ENCODE assay signal across 8 mouse cellular contexts in genomic region chr16:66585698-66586284, GRCm38 (mm10).
DNase-seq lines count a peak whose midpoint lies in the region; ATAC-seq and TF ChIP-seq lines count a peak whose summit lies in the region.

No protein-coding gene starts in this region.

- WGBS in heart, embryonic 13.5 days = 5% methylated on average over 12 of the region's 12 CpGs
- 6% methylated on average over 12 of the region's 12 CpGs for WGBS in heart, adult 2 months
- 9% methylated on average over 12 of the region's 12 CpGs for WGBS in forebrain, embryonic 15.5 days
- 11% methylated on average over 12 of the region's 12 CpGs for WGBS in midbrain, embryonic 10.5 days

- no peak overlapping the region for H3K27ac ChIP-seq in heart, embryonic 13.5 days (replicated peaks)
- no peak overlapping the region for H3K27ac ChIP-seq in heart, adult 2 months
- H3K27ac ChIP-seq in forebrain, embryonic 15.5 days (replicated peaks) = no peak overlapping the region
- no peak overlapping the region for H3K27ac ChIP-seq in midbrain, embryonic 10.5 days (replicated peaks)

- intact Hi-C loops in heart, adult 2 months (cut with DNase I) = no loop called here

- peak overlapping the region; percentile 44 for H3K4me3 ChIP-seq in heart, embryonic 13.5 days
- no peak overlapping the region for H3K4me3 ChIP-seq in heart, adult 2 months
- H3K4me3 ChIP-seq in forebrain, embryonic 15.5 days = no peak overlapping the region
- peak overlapping the region; percentile 24 for H3K4me3 ChIP-seq in midbrain, embryonic 10.5 days

- no peaks in the 10 kb centered on the region for H3K9me3 ChIP-seq in heart, embryonic 13.5 days
- no peaks in the 10 kb centered on the region for H3K9me3 ChIP-seq in forebrain, embryonic 15.5 days
- no peaks in the 10 kb centered on the region for H3K9me3 ChIP-seq in midbrain, embryonic 10.5 days (replicated peaks)

- no peaks in the 10 kb centered on the region for H3K4me1 ChIP-seq in heart, embryonic 13.5 days
- no peaks in the 10 kb centered on the region for H3K4me1 ChIP-seq in heart, adult 2 months (ENCODE audit: control insufficient read depth, insufficient read depth, low read length)
- peaks cover 5% of the 10 kb centered on the region; the same call in 1 of the 2 replicates for H3K4me1 ChIP-seq in forebrain, embryonic 15.5 days
- H3K4me1 ChIP-seq in midbrain, embryonic 10.5 days = peaks cover 5% of the 10 kb centered on the region; the same call in 1 of the 2 replicates

- no peak for ATAC-seq in heart, embryonic 13.5 days (ENCODE audit: extremely low read depth, insufficient number of reproducible peaks, low FRiP score, low TSS enrichment)
- peak; percentile 53; the same call in 1 of the 2 replicates for ATAC-seq in forebrain, embryonic 15.5 days (replicated peaks)

- peak overlapping the region; percentile 63 for H3K4me2 ChIP-seq in heart, embryonic 13.5 days
- H3K4me2 ChIP-seq in forebrain, embryonic 15.5 days (replicated peaks) = peak overlapping the region; percentile 41

- no peak for DNase-seq in heart, adult 2 months
- DNase-seq in R1 (ENCODE audit: low read depth, low spot score) = peak; percentile 65
- DNase-seq in midbrain, embryonic 10.5 days (ENCODE audit: low spot score) = peak; percentile 27
- DNase-seq in gastrocnemius, postnatal 25 days = no peak
- DNase-seq in frontal cortex, postnatal 25 days (ENCODE audit: low spot score in 2 of 2) = no peak
- DNase-seq in ovary, postnatal 14 days (ENCODE audit: low spot score) = no peak

- H3K36me3 ChIP-seq in heart, embryonic 13.5 days = no peaks in the 10 kb centered on the region
- H3K36me3 ChIP-seq in heart, adult 2 months (ENCODE audit: control insufficient read depth, insufficient read depth, low read length) = no peaks in the 10 kb centered on the region
- no peaks in the 10 kb centered on the region for H3K36me3 ChIP-seq in forebrain, embryonic 15.5 days
- no peaks in the 10 kb centered on the region for H3K36me3 ChIP-seq in midbrain, embryonic 10.5 days

- H3K9ac ChIP-seq in heart, embryonic 13.5 days = no peak overlapping the region
- no peak overlapping the region for H3K9ac ChIP-seq in heart, adult 2 months (ENCODE audit: low read depth, low read length)
- H3K9ac ChIP-seq in forebrain, embryonic 15.5 days (replicated peaks) = no peak overlapping the region

- TF ChIP-seq CTCF in heart, adult 2 months (IDR thresholded peaks at IDR 0.05) = no peak

- TF ChIP-seq POLR2A in heart, adult 2 months (IDR thresholded peaks at IDR 0.05; ENCODE audit: insufficient read depth, low read depth, low read length) = no peak

- no peak for TF ChIP-seq EP300 in heart, adult 2 months (IDR thresholded peaks at IDR 0.05; ENCODE audit: insufficient read depth, low read depth, low read length)

- no peaks in the 10 kb centered on the region for H3K79me2 ChIP-seq in heart, adult 2 months (replicated peaks; ENCODE audit: control insufficient read depth, insufficient read depth, low read length)

- no peaks in the 10 kb centered on the region for H3K27me3 ChIP-seq in heart, embryonic 13.5 days (replicated peaks)
- H3K27me3 ChIP-seq in heart, adult 2 months (ENCODE audit: control insufficient read depth, insufficient read depth, low read length) = no peaks in the 10 kb centered on the region
- no peaks in the 10 kb centered on the region for H3K27me3 ChIP-seq in forebrain, embryonic 15.5 days
- H3K27me3 ChIP-seq in midbrain, embryonic 10.5 days (ENCODE audit: low read depth, poor library complexity, severe bottlenecking) = no peaks in the 10 kb centered on the region

Comparison
In these comparisons a context has a peak if more than half of its experiments do, and no peak if none do; other contexts are left out.
1. H3K4me3 ChIP-seq: peak in heart, embryonic 13.5 days (single experiment) and midbrain, embryonic 10.5 days (single experiment); none in heart, adult 2 months (single experiment) and forebrain, embryonic 15.5 days (single experiment).
2. DNase-seq: peak in R1 (single experiment) and midbrain, embryonic 10.5 days (single experiment); none in heart, adult 2 months (0 of 2), gastrocnemius, postnatal 25 days (single experiment), frontal cortex, postnatal 25 days (0 of 2) and ovary, postnatal 14 days (single experiment).